Mouse (Mus musculus) small intestine, adult 2 months (tissue): ENCODE results near the gene Clock. TPM values are rescaled to one million over a fixed set of nuclear protein-coding genes. Genes with fewer than 3 reads are reported as not detected.
A peak's percentile ranks its signal among the peaks of the same experiment; 100 is the strongest.

Source experiments
- H3K27ac ChIP-seq: fragments of 200-500 bp; 2 replicates; pipeline ENCODE4 v1.5.1; 2012; ENCODE audit warnings: low read depth, low read length, control low read depth, inconsistent platforms; ENCODE audit not compliant: insufficient read depth
- H3K27me3 ChIP-seq: fragments of 200-500 bp; 2 replicates; pipeline ENCODE4 v1.6.1; 2012; ENCODE audit warnings: mild to moderate bottlenecking, moderate library complexity, low read length, inconsistent platforms; ENCODE audit not compliant: control insufficient read depth, insufficient read depth
- H3K36me3 ChIP-seq: fragments of 200-500 bp; 2 replicates; pipeline ENCODE4 v1.6.1; 2012; ENCODE audit warnings: mild to moderate bottlenecking, low read length, control low read depth, inconsistent platforms; ENCODE audit not compliant: control insufficient read depth, insufficient read depth
- H3K4me1 ChIP-seq: fragments of 200-500 bp; 2 replicates; pipeline ENCODE4 v1.6.1; 2012; ENCODE audit warnings: low read length, inconsistent platforms, mixed read lengths; ENCODE audit not compliant: control insufficient read depth, insufficient read depth, insufficient read length
- H3K4me3 ChIP-seq: fragments of 200-500 bp; 2 replicates; pipeline ENCODE4 v1.5.1; 2012; ENCODE audit warnings: low read depth, mild to moderate bottlenecking, control low read depth, inconsistent platforms, low read length, moderate library complexity
- CTCF ChIP-seq: fragments of 200-500 bp; IDR thresholded peaks from 2 replicates; pipeline ENCODE4 v1.5.1; 2012; ENCODE audit warnings: low read depth, mild to moderate bottlenecking, control low read depth, inconsistent platforms, low read length, moderate library complexity, mixed read lengths; ENCODE audit not compliant: insufficient replicate concordance, insufficient read length; ENCODE audit errors: extremely low read depth
- POLR2A ChIP-seq: fragments of 200-500 bp; IDR thresholded peaks from 2 replicates; pipeline ENCODE4 v1.6.1; 2012; ENCODE audit warnings: low read depth, mild to moderate bottlenecking, control low read depth, inconsistent platforms, low read length, moderate library complexity
- WGBS: fragments of 180-500 bp; shearing (Covaris S2); methylation state at CpG from one replicate; pipeline ENCODE4 v1.1.7; 2018; 5-methylcytosine and 5-hydroxymethylcytosine counted together
- polyA plus RNA-seq: library from polyadenylated mRNA; depleted of rRNA; stranded (reverse); fragments of >200 nt; gene quantifications from 2 replicates; pipeline ENCODE4 v1.2.3, GENCODE M21; 2012

The Clock gene
- polyA plus RNA-seq, 1 experiment: 12.3 TPM

DNA sequence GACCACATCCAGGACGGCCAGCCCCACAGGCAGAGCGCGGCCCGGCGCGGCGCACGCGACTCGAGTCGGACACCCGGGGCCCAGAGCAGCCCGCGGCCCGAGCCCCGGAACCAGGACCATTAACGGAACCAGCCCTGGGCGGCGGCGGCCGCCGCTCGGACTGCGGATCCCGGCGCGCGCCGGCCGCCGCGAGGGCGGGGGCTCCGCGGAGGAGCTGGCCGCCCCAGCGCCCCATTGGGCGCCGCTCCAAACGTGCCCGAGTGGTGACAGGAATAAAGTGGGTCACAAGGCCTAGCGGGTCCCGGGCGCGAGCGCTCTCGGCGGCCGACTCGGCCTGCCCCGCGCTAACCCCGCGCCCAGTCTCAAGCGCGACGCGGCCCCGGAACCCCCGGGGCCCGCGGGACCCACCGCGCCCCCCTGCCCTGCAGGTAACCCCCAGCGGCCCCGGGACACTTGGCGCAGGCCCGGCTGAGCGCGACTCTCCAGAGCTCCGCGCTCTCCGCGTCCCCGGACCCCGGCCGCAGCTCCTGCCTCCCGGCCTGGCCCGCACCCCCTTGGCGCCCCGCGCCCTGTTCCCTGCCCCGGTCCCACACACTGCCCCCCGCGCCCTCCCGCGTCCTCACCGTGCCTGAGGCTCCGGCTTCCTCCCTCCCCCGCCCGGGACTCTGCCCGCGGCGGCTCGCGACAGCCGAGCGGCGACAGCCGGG is 694 bp downstream of the Clock start:
- H3K27me3 ChIP-seq: no peaks in the 10 kb centered on the region
- TF ChIP-seq POLR2A (no peak), CTCF (no peak)
- H3K36me3 ChIP-seq: no peaks in the 10 kb centered on the region
- peak overlapping the region; percentile 93 for H3K27ac ChIP-seq
- H3K4me1 ChIP-seq: peaks cover 2% of the 10 kb centered on the region; the same call in 1 of the 2 replicates
- WGBS: 1% methylated on average over 99 of the region's 100 CpGs
- peak overlapping the region; percentile 81 for H3K4me3 ChIP-seq

DNA sequence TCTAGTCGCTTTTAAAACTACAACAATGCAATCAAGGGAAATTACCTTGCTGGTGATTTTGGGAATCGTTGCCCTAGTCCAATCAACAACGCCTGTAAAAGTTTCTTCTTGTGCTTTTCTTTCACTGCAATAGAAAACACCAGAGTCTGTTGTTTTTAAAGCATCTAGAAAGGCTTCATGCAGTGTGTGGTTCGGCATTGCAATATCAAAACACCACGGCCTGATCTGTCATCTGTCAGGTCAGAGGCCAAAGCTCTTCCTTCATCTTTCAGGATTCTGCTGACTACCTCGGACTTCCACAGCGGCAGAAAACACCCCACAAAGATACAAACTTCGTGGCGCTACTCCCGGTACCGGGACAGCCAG is 1.2 kb downstream of the Clock start:
- Histone ChIP-seq H3K27ac (peak overlapping the region; percentile 42), H3K36me3 (no peaks in the 10 kb centered on the region), H3K4me3 (peak overlapping the region; percentile 81), H3K4me1 (peaks cover 2% of the 10 kb centered on the region; the same call in 1 of the 2 replicates), H3K27me3 (no peaks in the 10 kb centered on the region)
- TF ChIP-seq CTCF (no peak), POLR2A (no peak)
- WGBS: 2% methylated on average over 11 of the region's 11 CpGs

DNA sequence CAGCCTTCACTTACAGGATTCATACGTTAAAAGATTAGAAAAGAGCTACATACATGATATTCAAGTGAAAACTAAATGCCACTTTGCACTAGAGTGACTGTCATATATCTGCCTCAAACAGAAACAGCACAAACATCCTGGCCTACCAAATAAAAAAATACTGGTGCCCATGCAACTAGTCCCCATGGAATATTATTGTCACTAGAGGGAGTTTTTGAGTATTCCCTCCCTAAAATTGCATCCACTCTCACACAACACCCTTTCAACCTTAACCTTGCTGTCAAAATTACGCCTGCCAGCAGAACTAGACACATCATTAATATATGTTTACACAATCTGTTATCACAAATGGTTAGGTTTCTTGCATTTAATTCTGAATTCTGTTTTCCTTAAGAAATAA is 2.6 kb downstream of the Clock start:
- Histone ChIP-seq H3K27ac (no peak overlapping the region), H3K4me3 (no peak overlapping the region), H3K27me3 (no peaks in the 10 kb centered on the region), H3K4me1 (peaks cover under 1% of the 10 kb centered on the region; the same call in 1 of the 2 replicates), H3K36me3 (peaks cover 2% of the 10 kb centered on the region; the same call in 1 of the 2 replicates)
- WGBS: 73% methylated on average over 2 of the region's 2 CpGs
- no peak for TF ChIP-seq CTCF
- no peak for TF ChIP-seq POLR2A

DNA sequence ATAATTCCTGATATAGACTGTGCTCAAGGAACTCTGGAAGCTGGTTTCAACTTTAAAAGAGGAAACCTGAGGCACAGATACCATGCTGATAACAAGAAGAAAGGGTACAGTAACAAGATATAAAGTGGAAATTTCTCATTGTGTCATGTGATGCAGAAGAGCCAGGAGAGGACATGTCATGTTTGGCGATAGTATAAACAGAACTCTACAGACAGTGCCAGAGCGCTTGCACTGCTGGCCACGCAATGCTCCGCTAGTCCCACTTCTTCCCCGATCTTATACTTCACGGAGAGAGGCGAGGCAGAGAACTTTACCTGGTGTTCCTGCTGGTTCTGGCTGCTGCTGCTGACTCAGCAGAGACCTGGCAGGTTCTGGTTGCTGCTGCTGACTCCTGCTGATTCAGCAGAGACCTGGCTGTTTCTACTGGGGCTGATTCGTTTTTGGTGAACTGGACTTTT is 15.3 kb downstream of the Clock start:
- TF ChIP-seq POLR2A: no peak
- TF ChIP-seq CTCF: no peak
- Histone ChIP-seq H3K4me1 (peaks cover 2% of the 10 kb centered on the region; the same call in 1 of the 2 replicates), H3K4me3 (no peak overlapping the region), H3K27me3 (no peaks in the 10 kb centered on the region), H3K36me3 (0 out of 2 replicates have a peak, but pooled peaks cover 4% of the 10 kb centered on the region), H3K27ac (no peak overlapping the region)
- WGBS: 45% methylated on average over 8 of the region's 8 CpGs

DNA sequence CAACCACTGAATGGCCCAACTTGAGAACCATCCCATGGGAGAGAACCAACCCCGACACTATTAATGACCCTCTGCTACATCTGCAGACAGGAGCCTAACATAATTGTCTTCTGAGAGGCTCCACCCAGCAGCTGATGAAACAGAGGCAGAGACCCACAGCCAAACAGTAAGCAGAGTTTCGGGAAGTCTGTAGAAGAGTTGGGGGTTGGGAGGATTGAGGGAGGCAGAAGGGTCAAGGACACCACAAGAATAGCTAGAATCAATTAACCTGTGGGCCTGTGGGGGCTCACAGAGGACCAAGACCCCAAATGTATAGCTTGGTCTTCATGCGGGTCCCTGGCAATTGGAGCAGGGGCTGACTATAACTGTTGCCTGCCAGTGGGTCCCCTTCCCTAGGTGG is 16.3 kb downstream of the Clock start:
- H3K27ac ChIP-seq: no peak overlapping the region
- no peaks in the 10 kb centered on the region for H3K27me3 ChIP-seq
- H3K36me3 ChIP-seq: 0 out of 2 replicates have a peak, but pooled peaks cover 4% of the 10 kb centered on the region
- no peak overlapping the region for H3K4me3 ChIP-seq
- 90% methylated on average over 3 of the region's 3 CpGs for WGBS
- H3K4me1 ChIP-seq: peaks cover 2% of the 10 kb centered on the region; the same call in 1 of the 2 replicates
- no peak for TF ChIP-seq CTCF

DNA sequence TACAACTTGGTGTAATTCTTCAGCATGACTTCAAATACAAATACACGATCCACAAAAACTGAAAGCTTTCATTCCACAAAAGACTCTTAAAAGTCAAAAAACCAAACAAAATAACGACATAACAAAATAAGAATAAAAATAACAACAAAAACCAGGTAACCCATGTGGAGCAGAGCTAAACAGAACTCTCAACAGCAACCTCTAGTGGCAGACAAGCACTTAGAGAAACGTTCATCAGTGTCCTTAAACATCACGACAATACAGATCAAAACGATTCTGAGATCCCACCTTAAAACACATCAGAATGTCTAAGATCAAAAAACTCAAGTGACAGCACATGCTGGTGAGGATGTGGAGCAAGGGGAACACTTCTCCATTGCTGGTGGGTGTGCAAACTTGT is 17.5 kb downstream of the Clock start:
- Histone ChIP-seq H3K27ac (no peak overlapping the region), H3K36me3 (0 out of 2 replicates have a peak, but pooled peaks cover 4% of the 10 kb centered on the region), H3K27me3 (no peaks in the 10 kb centered on the region), H3K4me1 (peaks cover 2% of the 10 kb centered on the region; the same call in 1 of the 2 replicates), H3K4me3 (no peak overlapping the region)
- TF ChIP-seq POLR2A (no peak), CTCF (no peak)
- WGBS: 67% methylated on average over 5 of the region's 5 CpGs

DNA sequence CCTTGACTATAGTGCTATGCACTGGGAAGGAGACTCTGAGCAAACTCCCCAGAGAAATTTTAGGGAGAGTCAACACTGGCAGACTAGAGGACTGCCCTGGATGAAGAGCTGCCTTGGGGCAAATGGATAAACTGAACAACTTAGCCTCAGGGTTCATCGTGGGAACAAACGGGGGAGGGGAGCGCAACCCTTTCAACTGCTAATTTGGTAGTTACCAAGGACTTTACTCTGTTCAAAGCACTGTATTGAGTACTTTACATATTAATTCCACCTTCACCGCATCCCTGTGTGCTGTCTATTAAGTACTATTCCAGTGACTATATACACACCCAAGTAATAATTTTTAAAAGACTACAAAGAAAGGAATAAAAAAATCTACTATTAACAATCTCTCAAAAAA is 18.9 kb downstream of the Clock start:
- H3K4me1 ChIP-seq: peaks cover under 1% of the 10 kb centered on the region; the same call in 1 of the 2 replicates
- no peak overlapping the region for H3K4me3 ChIP-seq
- H3K36me3 ChIP-seq: 0 out of 2 replicates have a peak, but pooled peaks cover 4% of the 10 kb centered on the region
- WGBS: 87% methylated on average over 4 of the region's 4 CpGs
- H3K27me3 ChIP-seq: no peaks in the 10 kb centered on the region
- no peak for TF ChIP-seq POLR2A
- no peak for TF ChIP-seq CTCF
- no peak overlapping the region for H3K27ac ChIP-seq
